In genomic region chr19:44931454-44931759, GRCm38 (mm10) we compare ENCODE assay signal across 8 mouse cellular contexts. TPM values are rescaled to one million over a fixed set of nuclear protein-coding genes. Genes with fewer than 3 reads are reported as not detected.
DNase-seq lines count a peak whose midpoint lies in the region; ATAC-seq and TF ChIP-seq lines count a peak whose summit lies in the region.

No protein-coding gene starts in this region.

- peak; percentile 44 for TF ChIP-seq POLR2A in cortical plate, adult 2 months (IDR thresholded peaks at IDR 0.05; ENCODE audit: extremely low read depth, insufficient read depth, low read length)

- TF ChIP-seq CTCF in cortical plate, adult 2 months (IDR thresholded peaks at IDR 0.05; ENCODE audit: extremely low read depth, insufficient read depth, low read length): no peak

- H3K27ac ChIP-seq in cortical plate, adult 2 months (ENCODE audit: insufficient read depth, low read length): peak overlapping the region; percentile 40; the same call in 1 of the 2 replicates

- peaks cover 2% of the 10 kb centered on the region for H3K4me1 ChIP-seq in cortical plate, adult 2 months (ENCODE audit: control insufficient read depth, insufficient read depth, low read length)

- peak; percentile 62 for ATAC-seq in activated CD4-positive, CD25-positive, alpha-beta regulatory T cell, adult 4 months
- ATAC-seq in megakaryocyte, adult 5-6 weeks (ENCODE audit: poor library complexity, severe bottlenecking): peak; percentile 81

- H3K4me3 ChIP-seq in cortical plate, adult 2 months (ENCODE audit: insufficient read depth, low read length): peak overlapping the region; percentile 85

- DNase-seq in gastrocnemius, adult 8-10 months (ENCODE audit: low spot score in 2 of 2): peak; percentile 76 to 81
- peak; percentile 93 for DNase-seq in induced T-regulatory cell, adult 2 months (ENCODE audit: low read depth)
- peak; percentile 82 to 83 for DNase-seq in left cerebral cortex, adult 8-10 months (ENCODE audit: low spot score in 2 of 2)
- DNase-seq in right cerebral cortex, adult 18-20 months: peak; percentile 91
- DNase-seq in urinary bladder, postnatal 10 days (ENCODE audit: low spot score): peak; percentile 35

RNA-seq across cellular contexts. Expression of gene Slf2, which starts 0.5 kb away (rescaled TPM):
- 10 to 100 TPM; 19.6 to 23.0 TPM for polyA plus RNA-seq in activated CD4-positive, CD25-positive, alpha-beta regulatory T cell, adult 4 months (2017; shearing (Covaris generic))
- polyA plus RNA-seq in cortical plate, adult 2 months (2012; rRNA removed): 40.8 and 44.3 TPM in 2 replicates
- 10 to 100 TPM; 10.9 to 13.7 (median 11.0) TPM for total RNA-seq in gastrocnemius, adult 8-10 months (2022)
- total RNA-seq in left cerebral cortex, adult 8-10 months (2022): 10 to 100 TPM; 35.1 to 40.0 (median 37.9) TPM
- total RNA-seq in megakaryocyte, adult 5-6 weeks (2015): 27.8 and 30.1 TPM in 2 replicates
- 36.3 and 43.2 TPM in 2 replicates for total RNA-seq in megakaryocyte, adult 5-6 weeks (2017)

RNA-seq across cellular contexts. Expression of gene Sema4g, which starts 57.5 kb away (rescaled TPM):
- polyA plus RNA-seq in activated CD4-positive, CD25-positive, alpha-beta regulatory T cell, adult 4 months (2017; shearing (Covaris generic)): under 1 TPM in 1 of 2 experiments, not detected in 1; 0.24 TPM
- 26.5 and 27.8 TPM in 2 replicates for polyA plus RNA-seq in cortical plate, adult 2 months (2012; rRNA removed)
- total RNA-seq in gastrocnemius, adult 8-10 months (2022): under 1 TPM; 0.13 to 0.41 (median 0.21) TPM
- total RNA-seq in left cerebral cortex, adult 8-10 months (2022): 10 to 100 TPM; 16.9 to 22.5 (median 20.0) TPM
- total RNA-seq in megakaryocyte, adult 5-6 weeks (2015): not detected in 2 replicates
- not detected in 2 replicates for total RNA-seq in megakaryocyte, adult 5-6 weeks (2017)

Comparison
In these comparisons a context has a peak if more than half of its experiments do, and no peak if none do; other contexts are left out.
1. Peak in every context shown above with its lines: DNase-seq, ATAC-seq, H3K4me3 ChIP-seq and H3K27ac ChIP-seq.
2. DNase-seq: peak in every context shown above with its lines; median percentile 93 in induced T-regulatory cell, adult 2 months; 91 in right cerebral cortex, adult 18-20 months; 82 in left cerebral cortex, adult 8-10 months; 78 in gastrocnemius, adult 8-10 months; 35 in urinary bladder, postnatal 10 days.
3. RNA of gene Sema4g, which starts 57.5 kb away (total RNA-seq): 16.9 to 22.5 TPM in left cerebral cortex, adult 8-10 months; 0.13 to 0.41 TPM in gastrocnemius, adult 8-10 months and not detected in megakaryocyte, adult 5-6 weeks; every median in the first group is over 10 times any median in the second.